Mouse (Mus musculus): Measurements from ENCODE around the gene Srp68. TPM values are rescaled to one million over a fixed set of nuclear protein-coding genes. Genes with fewer than 3 reads are reported as not detected.

Srp68 gene
- polyA plus RNA-seq, 1 experiment from 2014 or later, result 53.0 TPM

GRCm38 (mm10) chr11:116269560-116269959 lies 4.5 kb downstream of the Srp68 start:
- ATAC-seq (ENCODE audit: low FRiP score, low TSS enrichment), result no peak
- Histone ChIP-seq H3K27me3 (ENCODE audit: control insufficient read depth, insufficient read depth, low read length) (no peaks in the 10 kb centered on the region), H3K9me3 (ENCODE audit: control insufficient read depth, low read length) (no peaks in the 10 kb centered on the region), H3K27ac (replicated peaks) (no peak overlapping the region), H3K9ac (ENCODE audit: low read length) (no peak overlapping the region), H3K4me3 (ENCODE audit: low read depth, low read length) (no peak overlapping the region), H3K4me1 (replicated peaks; ENCODE audit: control insufficient read depth, insufficient read depth) (0 out of 2 replicates have a peak, but pooled peaks cover 2% of the 10 kb centered on the region), H3K36me3 (ENCODE audit: control insufficient read depth, insufficient read depth, low read length) (peaks cover 26% of the 10 kb centered on the region), H3K4me2 (replicated peaks; ENCODE audit: low read depth) (no peak overlapping the region)
- WGBS, result 91% methylated on average over 8 of the region's 8 CpGs
- DNase-seq (ENCODE audit: low spot score), result no peak
- no peak for TF ChIP-seq CTCF (IDR thresholded peaks at IDR 0.05; ENCODE audit: low read depth)
- TF ChIP-seq EP300 (optimal IDR thresholded peaks at IDR 0.05), result no peak

DNA sequence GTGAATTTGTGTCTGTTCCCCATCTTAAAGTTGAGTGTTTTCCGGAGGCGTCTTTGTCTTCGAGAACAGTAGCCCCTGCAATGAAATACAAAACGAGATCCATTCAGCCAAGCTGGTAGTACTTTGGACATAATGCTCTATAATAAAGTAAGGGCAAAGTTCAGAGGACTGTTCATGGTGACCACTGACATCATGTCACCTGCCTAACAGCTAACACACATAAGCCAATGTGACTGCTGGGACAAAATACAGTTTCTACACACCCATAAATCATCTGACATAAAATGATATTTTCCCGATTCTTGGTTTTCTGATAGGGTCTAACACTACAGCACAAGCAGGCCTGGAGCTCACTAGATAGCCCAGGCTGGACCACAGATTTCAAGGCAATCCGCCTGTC lies 5.7 kb downstream of the Srp68 start:
- H3K27ac ChIP-seq (replicated peaks), result no peak overlapping the region
- ATAC-seq (ENCODE audit: low FRiP score, low TSS enrichment) (no peak), DNase-seq (ENCODE audit: low spot score) (no peak)
- no peaks in the 10 kb centered on the region for H3K9me3 ChIP-seq (ENCODE audit: control insufficient read depth, low read length)
- 0 out of 2 replicates have a peak, but pooled peaks cover 2% of the 10 kb centered on the region for H3K4me1 ChIP-seq (replicated peaks; ENCODE audit: control insufficient read depth, insufficient read depth)
- 92% methylated on average over 6 of the region's 6 CpGs for WGBS
- TF ChIP-seq CTCF (IDR thresholded peaks at IDR 0.05; ENCODE audit: low read depth) (no peak), EP300 (optimal IDR thresholded peaks at IDR 0.05) (no peak)
- no peak overlapping the region for H3K4me2 ChIP-seq (replicated peaks; ENCODE audit: low read depth)
- H3K27me3 ChIP-seq (ENCODE audit: control insufficient read depth, insufficient read depth, low read length), result no peaks in the 10 kb centered on the region
- peaks cover 35% of the 10 kb centered on the region for H3K36me3 ChIP-seq (ENCODE audit: control insufficient read depth, insufficient read depth, low read length)
- H3K4me3 ChIP-seq (ENCODE audit: low read depth, low read length), result no peak overlapping the region
- no peak overlapping the region for H3K9ac ChIP-seq (ENCODE audit: low read length)

DNA sequence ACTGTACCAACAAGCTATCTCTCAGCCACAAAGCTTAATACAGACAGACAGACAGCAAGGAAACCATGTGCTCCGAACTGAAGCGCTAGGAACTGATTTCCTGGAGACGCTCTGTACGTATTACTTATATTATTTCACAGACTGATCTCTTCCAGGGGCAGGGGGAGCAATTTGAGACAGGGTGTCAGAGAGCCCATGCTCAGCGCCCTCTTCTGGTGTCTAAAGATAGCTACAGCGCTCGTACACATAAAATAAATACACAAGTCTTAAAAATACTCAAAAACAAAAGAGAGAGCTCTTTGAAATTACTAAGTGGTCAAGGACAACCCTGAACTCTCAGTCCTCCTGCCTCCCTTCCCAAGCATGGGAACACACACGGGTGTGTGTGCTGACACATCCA lies 6.4 kb downstream of the Srp68 start:
- peaks cover 39% of the 10 kb centered on the region for H3K36me3 ChIP-seq (ENCODE audit: control insufficient read depth, insufficient read depth, low read length)

DNA sequence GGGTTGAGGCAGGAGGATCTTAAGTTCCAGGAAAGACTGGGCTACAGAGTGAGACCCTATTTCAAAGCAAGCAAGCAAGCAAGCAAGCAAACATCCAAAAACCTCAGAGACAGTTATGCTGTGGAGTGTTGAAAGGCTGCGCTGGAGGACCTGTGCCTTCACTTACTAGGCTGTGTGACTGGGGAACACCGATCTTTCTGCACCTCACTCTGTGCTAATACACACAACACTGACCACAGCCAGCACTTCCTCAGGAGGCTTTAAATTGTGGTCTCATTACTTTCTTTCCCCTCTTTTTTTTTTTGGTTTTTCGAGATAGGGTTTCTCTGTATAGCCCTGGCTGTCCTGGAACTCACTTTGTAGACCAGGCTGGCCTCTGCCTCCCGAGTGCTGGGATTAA lies 8.2 kb downstream of the Srp68 start:
- no peak for DNase-seq (ENCODE audit: low spot score)
- Histone ChIP-seq H3K27ac (replicated peaks) (no peak overlapping the region), H3K4me3 (ENCODE audit: low read depth, low read length) (no peak overlapping the region), H3K4me1 (replicated peaks; ENCODE audit: control insufficient read depth, insufficient read depth) (no peaks in the 10 kb centered on the region), H3K27me3 (ENCODE audit: control insufficient read depth, insufficient read depth, low read length) (no peaks in the 10 kb centered on the region), H3K4me2 (replicated peaks; ENCODE audit: low read depth) (no peak overlapping the region), H3K9me3 (ENCODE audit: control insufficient read depth, low read length) (no peaks in the 10 kb centered on the region), H3K9ac (ENCODE audit: low read length) (no peak overlapping the region), H3K36me3 (ENCODE audit: control insufficient read depth, insufficient read depth, low read length) (peaks cover 48% of the 10 kb centered on the region)
- 93% methylated on average over 4 of the region's 4 CpGs for WGBS
- no peak for TF ChIP-seq CTCF (IDR thresholded peaks at IDR 0.05; ENCODE audit: low read depth)
- no peak for TF ChIP-seq EP300 (optimal IDR thresholded peaks at IDR 0.05)
- ATAC-seq (ENCODE audit: low FRiP score, low TSS enrichment), result no peak

More for the DNA sequence above, 6.4 kb downstream of the Srp68 start:
- 83% methylated on average over 8 of the region's 8 CpGs for WGBS
- H3K4me1 ChIP-seq (replicated peaks; ENCODE audit: control insufficient read depth, insufficient read depth), result no peaks in the 10 kb centered on the region
- peak; percentile 56 for TF ChIP-seq CTCF (IDR thresholded peaks at IDR 0.05; ENCODE audit: low read depth)
- TF ChIP-seq EP300 (optimal IDR thresholded peaks at IDR 0.05), result no peak
- ATAC-seq (ENCODE audit: low FRiP score, low TSS enrichment) (no peak), DNase-seq (ENCODE audit: low spot score) (no peak)
- no peaks in the 10 kb centered on the region for H3K27me3 ChIP-seq (ENCODE audit: control insufficient read depth, insufficient read depth, low read length)
- H3K9me3 ChIP-seq (ENCODE audit: control insufficient read depth, low read length), result no peaks in the 10 kb centered on the region
- H3K9ac ChIP-seq (ENCODE audit: low read length), result no peak overlapping the region
- H3K4me2 ChIP-seq (replicated peaks; ENCODE audit: low read depth), result no peak overlapping the region
- H3K4me3 ChIP-seq (ENCODE audit: low read depth, low read length), result no peak overlapping the region
- H3K27ac ChIP-seq (replicated peaks), result no peak overlapping the region

GRCm38 (mm10) chr11:116265352-116265751 lies 8.7 kb downstream of the Srp68 start:
- WGBS, result 90% methylated on average over 11 of the region's 11 CpGs
- H3K4me1 ChIP-seq (replicated peaks; ENCODE audit: control insufficient read depth, insufficient read depth), result no peaks in the 10 kb centered on the region
- H3K27me3 ChIP-seq (ENCODE audit: control insufficient read depth, insufficient read depth, low read length), result no peaks in the 10 kb centered on the region
- no peak overlapping the region for H3K4me3 ChIP-seq (ENCODE audit: low read depth, low read length)
- TF ChIP-seq CTCF (IDR thresholded peaks at IDR 0.05; ENCODE audit: low read depth) (no peak), EP300 (optimal IDR thresholded peaks at IDR 0.05) (no peak)
- ATAC-seq (ENCODE audit: low FRiP score, low TSS enrichment), result no peak
- H3K9me3 ChIP-seq (ENCODE audit: control insufficient read depth, low read length), result no peaks in the 10 kb centered on the region
- peaks cover 53% of the 10 kb centered on the region for H3K36me3 ChIP-seq (ENCODE audit: control insufficient read depth, insufficient read depth, low read length)
- no peak for DNase-seq (ENCODE audit: low spot score)
- no peak overlapping the region for H3K27ac ChIP-seq (replicated peaks)
- no peak overlapping the region for H3K4me2 ChIP-seq (replicated peaks; ENCODE audit: low read depth)
- H3K9ac ChIP-seq (ENCODE audit: low read length), result no peak overlapping the region

GRCm38 (mm10) chr11:116260259-116260658 lies 13.8 kb downstream of the Srp68 start:
- no peak overlapping the region for H3K4me3 ChIP-seq (ENCODE audit: low read depth, low read length)
- H3K9ac ChIP-seq (ENCODE audit: low read length), result no peak overlapping the region
- H3K9me3 ChIP-seq (ENCODE audit: control insufficient read depth, low read length), result no peaks in the 10 kb centered on the region
- WGBS, result 69% methylated on average over 7 of the region's 7 CpGs
- no peaks in the 10 kb centered on the region for H3K4me1 ChIP-seq (replicated peaks; ENCODE audit: control insufficient read depth, insufficient read depth)
- peak; percentile 83 for ATAC-seq (ENCODE audit: low FRiP score, low TSS enrichment)
- peak; percentile 61 for TF ChIP-seq EP300 (optimal IDR thresholded peaks at IDR 0.05)
- no peak for TF ChIP-seq CTCF (IDR thresholded peaks at IDR 0.05; ENCODE audit: low read depth)
- H3K27ac ChIP-seq (replicated peaks), result peak overlapping the region; percentile 65
- peak; percentile 67 for DNase-seq (ENCODE audit: low spot score)
- H3K36me3 ChIP-seq (ENCODE audit: control insufficient read depth, insufficient read depth, low read length), result peaks cover 36% of the 10 kb centered on the region
- H3K4me2 ChIP-seq (replicated peaks; ENCODE audit: low read depth), result no peak overlapping the region
- H3K27me3 ChIP-seq (ENCODE audit: control insufficient read depth, insufficient read depth, low read length), result no peaks in the 10 kb centered on the region

All from stomach, postnatal 0 days (tissue).